Mouse (Mus musculus) ES-E14 (cell line): ENCODE measurements around the gene Steap2.

Experiments
- CHD2 ChIP-seq: IDR thresholded peaks from 2 replicates; pipeline ENCODE4 v1.6.1; 2014; ENCODE audit warnings: mild to moderate bottlenecking, low read depth, low read length, inconsistent platforms
- HCFC1 ChIP-seq: IDR thresholded peaks from 2 replicates; pipeline ENCODE4 v1.6.1; 2012; ENCODE audit warnings: low read length, inconsistent platforms, borderline replicate concordance; ENCODE audit not compliant: insufficient read depth
- MAFK ChIP-seq: IDR thresholded peaks from 2 replicates; pipeline ENCODE4 v1.6.1; 2014; ENCODE audit warnings: mild to moderate bottlenecking, low read depth, low read length, inconsistent platforms; ENCODE audit not compliant: insufficient read depth
- ZC3H11A ChIP-seq: IDR thresholded peaks from 2 replicates; pipeline ENCODE4 v1.6.1; 2012; ENCODE audit warnings: low read depth, mild to moderate bottlenecking, inconsistent platforms, low read length, borderline replicate concordance
- ZNF384 ChIP-seq: IDR thresholded peaks from 2 replicates; pipeline ENCODE4 v1.6.1; 2012; ENCODE audit warnings: low read depth, low read length, inconsistent platforms

- TF ChIP-seq ZNF384, result no peak
- TF ChIP-seq MAFK, result no peak
- TF ChIP-seq ZC3H11A, result no peak
- TF ChIP-seq CHD2, result no peak
- no peak for TF ChIP-seq HCFC1
Measured at GRCm38 (mm10) chr5:5722217-5722616, 27.8 kb upstream of the Steap2 start.
